Mouse (Mus musculus) midbrain, embryonic 16.5 days (tissue): ENCODE results near the gene Camta1. TPM values are rescaled to one million over a fixed set of nuclear protein-coding genes. Genes with fewer than 3 reads are reported as not detected.
A peak's percentile ranks its signal among the peaks of the same experiment; 100 is the strongest.

Source experiments
- ATAC-seq: fragments of 200-750 bp; cut with Nextera tagmentation; 2 replicates; pipeline ENCODE4 v1.8.0; 2017; ENCODE audit warnings: moderate TSS enrichment
- H3K27ac ChIP-seq: fragments of 300-500 bp; sonication (generic); 2 replicates; pipeline ENCODE4 v1.5.1; 2014; ENCODE audit warnings: mild to moderate bottlenecking, low read length, mixed read lengths
- H3K27me3 ChIP-seq: fragments of 300-500 bp; sonication (generic); 2 replicates; pipeline ENCODE4 v1.6.1; 2014; ENCODE audit warnings: low read depth, low read length, mixed read lengths; ENCODE audit not compliant: control insufficient read depth, insufficient read depth
- H3K36me3 ChIP-seq: fragments of 300-500 bp; sonication (generic); 2 replicates; pipeline ENCODE4 v1.6.1; 2014; ENCODE audit warnings: mild to moderate bottlenecking, low read length, moderate library complexity, mixed read lengths; ENCODE audit not compliant: control insufficient read depth, insufficient read depth
- H3K4me1 ChIP-seq: fragments of 300-500 bp; sonication (generic); 2 replicates; pipeline ENCODE4 v1.6.1; 2014; ENCODE audit warnings: mild to moderate bottlenecking, low read length, mixed read lengths; ENCODE audit not compliant: control insufficient read depth, insufficient read depth
- H3K4me2 ChIP-seq: fragments of 300-500 bp; sonication (generic); 2 replicates; pipeline ENCODE4 v1.6.1; 2014; ENCODE audit warnings: mild to moderate bottlenecking, low read length, mixed read lengths
- H3K4me3 ChIP-seq: fragments of 300-500 bp; sonication (generic); 2 replicates; pipeline ENCODE4 v1.5.1; 2014; ENCODE audit warnings: low read depth, mild to moderate bottlenecking, low read length, moderate library complexity, mixed read lengths
- H3K9ac ChIP-seq: fragments of 300-500 bp; sonication (generic); 2 replicates; pipeline ENCODE4 v1.6.1; 2014; ENCODE audit warnings: low read depth, low read length, mixed read lengths
- H3K9me3 ChIP-seq: fragments of 300-500 bp; sonication (generic); replicated peaks from 2 replicates; pipeline ENCODE4 v1.6.1; 2014; ENCODE audit warnings: mild to moderate bottlenecking, low read length, mixed read lengths; ENCODE audit not compliant: control insufficient read depth, poor library complexity, severe bottlenecking
- WGBS: fragments of 180-500 bp; shearing (Covaris S2); extraction: QIAGEN DNeasy Blood & Tissue Kit; methylation state at CpG from one replicate; pipeline ENCODE4 v1.1.7; 2014; 5-methylcytosine and 5-hydroxymethylcytosine counted together
- polyA plus RNA-seq: library from polyadenylated mRNA; unstranded; fragments of >200 nt; fragmentation: Nextera tagmentation; extraction: Ambion mirVana; gene quantifications from 2 replicates; pipeline ENCODE4 v1.2.1, GENCODE M21; 2015

Gene Camta1
- polyA plus RNA-seq, 1 experiment from 2014 or later: 159 TPM

DNA sequence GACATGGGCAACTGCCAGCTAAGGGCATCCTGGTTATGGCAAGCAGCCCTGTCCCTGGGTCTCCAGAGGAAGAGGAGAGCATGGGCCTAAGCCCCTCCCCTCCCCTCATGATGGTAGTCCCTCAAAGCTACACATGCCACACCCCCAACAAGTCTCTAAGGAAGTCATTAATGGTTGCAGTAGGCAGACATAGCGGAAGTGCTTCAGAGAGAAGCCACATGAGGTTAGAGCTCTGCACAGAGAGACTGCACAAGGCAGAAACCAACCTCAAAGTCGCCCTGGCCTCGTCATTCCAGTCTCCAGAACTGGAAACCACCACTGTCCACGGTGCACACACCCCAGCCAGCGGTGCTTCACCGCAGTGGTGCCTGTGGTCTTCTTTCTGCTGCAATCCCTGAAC lies 709.7 kb downstream of the Camta1 start:
- H3K4me1 ChIP-seq: peaks cover 33% of the 10 kb centered on the region
- 0 out of 2 replicates have a peak, but pooled peaks have one; percentile 8 for ATAC-seq
- WGBS: 77% methylated on average over 6 of the region's 6 CpGs
- H3K9me3 ChIP-seq: no peaks in the 10 kb centered on the region
- no peak overlapping the region for H3K4me3 ChIP-seq
- H3K9ac ChIP-seq: no peak overlapping the region; the same call in 1 of the 2 replicates
- no peak overlapping the region for H3K4me2 ChIP-seq
- H3K27me3 ChIP-seq: peaks cover 3% of the 10 kb centered on the region; the same call in 1 of the 2 replicates
- H3K27ac ChIP-seq: no peak overlapping the region
- no peaks in the 10 kb centered on the region for H3K36me3 ChIP-seq

DNA sequence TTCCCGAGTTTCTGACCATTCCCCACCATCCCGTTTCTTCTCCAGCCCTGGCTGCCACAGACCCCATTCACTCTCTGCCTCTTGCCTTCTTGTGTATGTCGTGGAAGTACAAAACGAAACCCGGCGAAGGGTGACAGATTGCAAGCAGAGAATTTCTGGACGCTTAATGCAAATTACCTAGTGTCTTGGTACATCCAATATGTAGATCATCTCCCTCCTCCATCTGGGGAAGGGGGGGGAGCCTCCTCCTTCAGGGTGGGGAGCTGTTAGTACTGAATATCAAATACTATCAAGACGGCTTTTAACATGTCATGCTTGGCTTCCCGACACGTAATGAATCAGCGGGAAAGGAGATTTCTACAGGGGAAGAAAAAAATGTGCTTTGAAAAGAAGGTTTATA lies 710.8 kb downstream of the Camta1 start:
- Histone ChIP-seq H3K4me1 (peaks cover 33% of the 10 kb centered on the region), H3K4me2 (no peak overlapping the region), H3K27ac (peak overlapping the region; percentile 32; the same call in 1 of the 2 replicates), H3K4me3 (no peak overlapping the region), H3K9me3 (no peaks in the 10 kb centered on the region), H3K27me3 (peaks cover 3% of the 10 kb centered on the region; the same call in 1 of the 2 replicates), H3K36me3 (no peaks in the 10 kb centered on the region), H3K9ac (peak overlapping the region; percentile 14; the same call in 1 of the 2 replicates)
- no peak for ATAC-seq
- WGBS: 47% methylated on average over 11 of the region's 11 CpGs

DNA sequence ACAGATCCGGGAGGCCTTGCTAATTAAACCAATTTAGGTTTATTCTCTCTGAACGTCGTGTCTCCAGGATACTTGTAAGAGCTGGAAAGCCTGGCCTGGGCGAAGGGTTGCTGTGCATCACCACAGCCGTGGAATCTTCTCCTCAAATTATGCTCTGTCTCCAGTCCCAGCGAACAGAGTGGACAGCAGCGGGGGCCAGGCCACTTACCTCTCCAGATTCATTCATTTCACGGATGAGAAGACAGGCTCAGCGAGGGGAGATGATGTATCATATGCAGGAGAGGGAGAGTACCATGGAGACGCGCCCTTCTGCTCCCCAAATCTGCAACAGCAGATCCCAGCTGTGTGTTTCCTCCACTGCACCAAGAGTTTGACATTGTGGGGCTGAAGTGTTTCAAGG lies 711.6 kb downstream of the Camta1 start:
- no peaks in the 10 kb centered on the region for H3K36me3 ChIP-seq
- no peaks in the 10 kb centered on the region for H3K9me3 ChIP-seq
- peaks cover 33% of the 10 kb centered on the region for H3K4me1 ChIP-seq
- ATAC-seq: no peak
- H3K27ac ChIP-seq: no peak overlapping the region
- no peak overlapping the region for H3K4me2 ChIP-seq
- H3K4me3 ChIP-seq: no peak overlapping the region
- H3K9ac ChIP-seq: no peak overlapping the region
- no peaks in the 10 kb centered on the region; the same call in 1 of the 2 replicates for H3K27me3 ChIP-seq
- 66% methylated on average over 11 of the region's 11 CpGs for WGBS

DNA sequence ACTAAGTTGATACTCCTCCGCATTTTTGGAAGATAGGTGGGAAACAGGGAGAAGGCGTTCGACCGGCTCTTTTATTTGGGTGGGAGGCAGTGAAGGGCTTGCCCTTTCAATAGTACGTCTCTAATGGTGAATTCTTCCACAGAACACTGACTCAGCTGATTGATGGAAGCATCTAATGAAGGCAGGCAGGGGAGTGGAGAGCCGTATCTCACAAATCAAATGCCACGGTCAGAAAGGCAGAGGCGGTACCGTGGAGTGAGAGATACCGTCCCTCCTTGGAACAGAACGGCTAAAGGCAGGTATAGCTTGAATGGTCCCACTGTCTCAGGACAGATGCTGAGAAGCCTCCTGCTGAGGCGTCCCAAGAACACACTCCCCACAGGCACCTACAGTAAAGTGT lies 714.1 kb downstream of the Camta1 start:
- no peak for ATAC-seq
- Histone ChIP-seq H3K4me2 (no peak overlapping the region), H3K27ac (no peak overlapping the region), H3K36me3 (peaks cover 8% of the 10 kb centered on the region; the same call in 1 of the 2 replicates), H3K4me1 (peaks cover 23% of the 10 kb centered on the region), H3K9ac (no peak overlapping the region), H3K9me3 (peaks cover 4% of the 10 kb centered on the region; the same call in 1 of the 2 replicates), H3K27me3 (no peaks in the 10 kb centered on the region), H3K4me3 (no peak overlapping the region)
- WGBS: 19% methylated on average over 12 of the region's 12 CpGs

DNA sequence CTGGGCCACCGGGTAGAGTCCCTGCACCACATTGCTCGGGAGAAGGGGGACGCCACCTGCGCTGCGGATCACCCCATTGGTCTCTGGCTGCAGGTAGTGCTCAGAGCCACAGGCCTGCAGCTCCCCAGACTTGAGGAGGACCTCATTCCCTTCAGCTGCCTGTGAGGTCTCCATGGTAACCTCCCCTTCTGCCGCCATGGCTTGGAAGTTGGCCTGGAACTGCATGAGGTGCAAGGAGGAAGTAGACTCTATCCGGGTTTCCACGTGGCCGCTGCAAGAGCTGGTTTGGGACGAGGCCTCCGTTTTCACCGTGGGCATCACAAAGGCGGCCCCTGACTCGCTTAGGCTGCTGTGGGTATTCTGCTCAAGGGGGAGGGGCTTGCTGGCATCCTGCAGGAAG lies 717.6 kb downstream of the Camta1 start:
- Histone ChIP-seq H3K27me3 (no peaks in the 10 kb centered on the region), H3K4me1 (peaks cover 22% of the 10 kb centered on the region), H3K27ac (no peak overlapping the region), H3K9ac (no peak overlapping the region), H3K4me3 (no peak overlapping the region), H3K9me3 (peaks cover 4% of the 10 kb centered on the region; the same call in 1 of the 2 replicates), H3K36me3 (peaks cover 8% of the 10 kb centered on the region; the same call in 1 of the 2 replicates), H3K4me2 (no peak overlapping the region)
- 89% methylated on average over 14 of the region's 14 CpGs for WGBS
- ATAC-seq: no peak

DNA sequence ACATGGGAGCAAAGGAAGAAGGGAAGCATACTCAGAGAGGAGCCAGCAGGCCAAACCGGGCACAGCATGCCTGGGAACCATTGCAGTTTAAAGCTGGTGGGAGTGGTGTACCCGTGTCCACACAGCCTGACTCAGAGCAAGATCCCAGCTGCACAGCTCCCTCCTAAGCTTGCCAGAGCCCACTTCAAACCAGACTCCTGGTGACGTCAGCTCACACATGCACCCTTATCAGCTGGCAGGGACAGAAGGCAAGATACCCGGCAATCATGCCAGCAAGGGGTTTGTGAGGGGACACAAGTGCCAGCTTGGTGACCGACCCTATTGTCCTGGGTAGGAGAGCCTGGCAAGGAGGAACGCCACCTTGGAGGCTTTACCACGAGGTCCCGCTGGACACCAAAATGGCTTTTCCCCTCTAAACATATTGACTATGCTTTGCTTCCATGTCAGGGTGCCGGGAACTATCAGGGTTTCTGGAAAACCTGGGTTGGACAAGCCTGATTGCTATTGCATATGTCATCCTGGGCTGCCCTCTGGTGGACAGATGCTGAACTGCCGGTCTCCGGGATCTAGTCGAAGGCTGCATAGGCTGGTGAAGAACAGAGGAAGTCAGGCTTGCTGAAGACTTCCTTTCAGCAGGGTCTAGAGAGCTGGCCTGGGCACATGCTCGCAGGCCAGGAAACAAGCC lies 720.3 kb downstream of the Camta1 start:
- H3K36me3 ChIP-seq: peaks cover 8% of the 10 kb centered on the region; the same call in 1 of the 2 replicates
- peak overlapping the region; percentile 42 for H3K9ac ChIP-seq
- peak; percentile 62 for ATAC-seq
- H3K4me1 ChIP-seq: peaks cover 36% of the 10 kb centered on the region
- WGBS: under 1% methylated on average over 13 of the region's 13 CpGs
- peaks cover 4% of the 10 kb centered on the region; the same call in 1 of the 2 replicates for H3K9me3 ChIP-seq
- no peaks in the 10 kb centered on the region for H3K27me3 ChIP-seq
- peak overlapping the region; percentile 47 for H3K4me2 ChIP-seq
- H3K27ac ChIP-seq: peak overlapping the region; percentile 90
- H3K4me3 ChIP-seq: peak overlapping the region; percentile 22

DNA sequence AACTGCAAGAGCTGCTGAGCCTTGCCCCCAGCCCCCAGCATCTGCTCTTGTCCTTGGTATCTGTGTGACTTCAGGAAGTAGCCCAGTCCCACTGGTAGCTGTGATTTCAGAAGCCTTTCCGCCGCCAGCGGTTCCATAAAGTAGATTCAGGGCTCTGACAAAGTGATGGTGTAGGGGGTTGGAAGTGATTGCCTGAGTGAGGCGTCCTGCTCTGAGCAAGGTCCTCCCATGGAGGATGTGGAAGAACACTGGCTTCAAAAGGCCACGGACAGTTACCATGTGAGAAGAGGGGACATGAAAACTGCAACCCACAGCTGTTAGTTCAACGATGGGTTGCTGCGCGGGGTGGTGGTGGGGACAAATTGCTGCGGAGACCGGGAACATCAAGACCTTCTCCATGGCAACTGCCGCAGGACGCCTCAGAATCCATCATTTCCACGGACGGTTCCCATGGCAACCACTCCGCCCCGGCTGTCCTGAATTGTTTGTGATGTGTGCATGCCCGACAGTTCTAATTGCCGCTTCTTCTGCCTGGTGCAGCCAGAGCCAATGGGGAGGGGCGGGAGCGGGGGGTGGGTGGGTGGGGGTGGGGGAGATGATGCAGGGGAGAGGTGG lies 721.2 kb downstream of the Camta1 start:
- H3K9me3 ChIP-seq: peaks cover 4% of the 10 kb centered on the region; the same call in 1 of the 2 replicates
- peaks cover 8% of the 10 kb centered on the region; the same call in 1 of the 2 replicates for H3K36me3 ChIP-seq
- WGBS: 3% methylated on average over 19 of the region's 20 CpGs
- H3K4me1 ChIP-seq: peaks cover 36% of the 10 kb centered on the region
- H3K4me2 ChIP-seq: peak overlapping the region; percentile 47
- no peaks in the 10 kb centered on the region for H3K27me3 ChIP-seq
- peak overlapping the region; percentile 54 for H3K9ac ChIP-seq
- H3K4me3 ChIP-seq: peak overlapping the region; percentile 22
- peak overlapping the region; percentile 90 for H3K27ac ChIP-seq
- ATAC-seq: peak; percentile 71

DNA sequence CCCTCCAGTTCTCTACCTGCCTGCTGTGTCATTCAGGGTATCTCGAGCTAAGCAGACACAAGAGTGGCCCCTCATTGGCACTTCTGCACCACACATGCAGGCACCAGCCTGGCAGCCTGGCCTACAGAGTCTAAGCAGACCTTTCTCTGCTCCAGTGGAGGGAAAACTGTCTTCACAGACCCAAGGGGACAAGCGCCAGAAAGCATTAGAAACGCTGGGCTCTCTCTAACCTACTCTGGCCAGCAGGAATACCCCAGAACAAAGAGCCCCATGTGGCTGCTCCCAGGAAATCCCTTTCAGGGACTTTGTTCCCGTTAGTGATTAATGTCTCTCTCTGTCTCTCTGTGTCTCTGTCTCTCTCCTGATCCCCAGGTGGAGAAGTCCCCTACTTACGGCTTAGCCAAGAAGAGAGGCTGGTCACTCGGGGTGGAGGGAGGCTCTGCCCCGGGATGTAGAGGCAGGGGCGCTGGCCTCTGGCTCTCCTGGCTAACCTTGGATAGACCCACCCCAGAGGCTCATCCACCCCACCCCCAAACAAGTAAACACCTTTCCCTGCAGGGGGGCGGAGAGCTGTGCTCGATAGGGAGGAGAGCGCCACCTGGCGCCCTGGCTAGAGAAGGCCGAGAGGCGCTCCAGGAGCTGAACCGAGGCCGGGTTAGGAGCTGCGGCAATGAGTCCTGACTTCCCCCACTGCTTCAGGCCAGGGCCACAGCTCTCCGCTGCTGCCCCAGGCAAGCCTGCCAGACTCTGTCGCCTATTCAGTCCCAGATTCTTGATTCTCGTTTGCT lies 722.4 kb downstream of the Camta1 start:
- peak; percentile 16 for ATAC-seq
- peak overlapping the region; percentile 47 for H3K4me2 ChIP-seq
- peak overlapping the region; percentile 22 for H3K4me3 ChIP-seq
- WGBS: 2% methylated on average over 18 of the region's 20 CpGs
- peak overlapping the region; percentile 54 for H3K9ac ChIP-seq
- peaks cover 2% of the 10 kb centered on the region; the same call in 1 of the 2 replicates for H3K36me3 ChIP-seq
- H3K27me3 ChIP-seq: no peaks in the 10 kb centered on the region
- H3K4me1 ChIP-seq: peaks cover 36% of the 10 kb centered on the region
- H3K9me3 ChIP-seq: no peaks in the 10 kb centered on the region
- peak overlapping the region; percentile 90 for H3K27ac ChIP-seq
